Mouse (Mus musculus) intestine, embryonic 16.5 days (tissue): ENCODE measurements around the gene Ccdc167. TPM values are rescaled to one million over a fixed set of nuclear protein-coding genes. Genes with fewer than 3 reads are reported as not detected.
A peak's percentile ranks its signal among the peaks of the same experiment; 100 is the strongest.

Experiments
- ATAC-seq: fragments of 200-750 bp; cut with Nextera tagmentation; 2 replicates; pipeline ENCODE4 v1.8.0; 2017; ENCODE audit warnings: moderate TSS enrichment, moderate library complexity
- H3K27ac ChIP-seq: fragments of 300-500 bp; sonication (generic); 2 replicates; pipeline ENCODE4 v1.5.1; 2014; ENCODE audit warnings: mild to moderate bottlenecking, low read length
- H3K27me3 ChIP-seq: fragments of 300-500 bp; sonication (generic); replicated peaks from 2 replicates; pipeline ENCODE4 v1.6.1; 2014; ENCODE audit warnings: low read length, control low read depth, mixed read lengths; ENCODE audit not compliant: control insufficient read depth, insufficient read depth
- H3K36me3 ChIP-seq: fragments of 300-500 bp; sonication (generic); 2 replicates; pipeline ENCODE4 v1.6.1; 2014; ENCODE audit warnings: low read length, control low read depth; ENCODE audit not compliant: control insufficient read depth, insufficient read depth
- H3K4me1 ChIP-seq: fragments of 300-500 bp; sonication (generic); 2 replicates; pipeline ENCODE4 v1.6.1; 2014; ENCODE audit warnings: low read length, control low read depth, mixed read lengths; ENCODE audit not compliant: control insufficient read depth, insufficient read depth
- H3K4me2 ChIP-seq: fragments of 300-500 bp; sonication (generic); 2 replicates; pipeline ENCODE4 v1.6.1; 2014; ENCODE audit warnings: low read depth, low read length, control low read depth
- H3K4me3 ChIP-seq: fragments of 300-500 bp; sonication (generic); 2 replicates; pipeline ENCODE4 v1.5.1; 2014; ENCODE audit warnings: mild to moderate bottlenecking, low read length
- H3K9ac ChIP-seq: fragments of 300-500 bp; sonication (generic); 2 replicates; pipeline ENCODE4 v1.6.1; 2014; ENCODE audit warnings: low read depth, low read length
- H3K9me3 ChIP-seq: fragments of 300-500 bp; sonication (generic); 2 replicates; pipeline ENCODE4 v1.6.1; 2016; ENCODE audit warnings: low read length, control low read depth; ENCODE audit not compliant: control insufficient read depth
- WGBS: fragments of 180-500 bp; shearing (Covaris S2); extraction: QIAGEN DNeasy Blood & Tissue Kit; methylation state at CpG from one replicate; pipeline ENCODE4 v1.1.7; 2014; 5-methylcytosine and 5-hydroxymethylcytosine counted together
- polyA plus RNA-seq: library from polyadenylated mRNA; unstranded; fragments of >200 nt; fragmentation: Nextera tagmentation; extraction: Ambion mirVana; gene quantifications from 2 replicates; pipeline ENCODE4 v1.2.1, GENCODE M21; 2015

The Ccdc167 gene
- polyA plus RNA-seq: 10.2 and 12.4 TPM in 2 replicates

- WGBS: 5% methylated on average over 41 of the region's 41 CpGs
- H3K9ac ChIP-seq: peak within 1 kb of the TSS; percentile 72
- peaks cover 18% of the 10 kb centered on the region for H3K4me1 ChIP-seq
- peak within 1 kb of the TSS; percentile 76 for H3K4me2 ChIP-seq
- H3K27me3 ChIP-seq: no peaks in the 10 kb centered on the region
- H3K9me3 ChIP-seq: no peaks in the 10 kb centered on the region
- H3K27ac ChIP-seq: peak within 1 kb of the TSS; percentile 21; the same call in 1 of the 2 replicates
- H3K36me3 ChIP-seq: no peaks in the 10 kb centered on the region
- H3K4me3 ChIP-seq: peak within 1 kb of the TSS; percentile 63
- ATAC-seq: peak; percentile 96
These were observed at the start of gene Ccdc167 for GRCm38 (mm10) chr17:29716732-29717445. TSS of gene Ccdc167 (minus strand) at chr17:29717044.

- 85% methylated on average over 9 of the region's 9 CpGs for WGBS
- no peak overlapping the region for H3K4me2 ChIP-seq
- ATAC-seq: no peak
- H3K36me3 ChIP-seq: no peaks in the 10 kb centered on the region
- H3K27me3 ChIP-seq: no peaks in the 10 kb centered on the region
- no peaks in the 10 kb centered on the region for H3K9me3 ChIP-seq
- no peaks in the 10 kb centered on the region for H3K4me1 ChIP-seq
- H3K4me3 ChIP-seq: no peak overlapping the region
- no peak overlapping the region for H3K9ac ChIP-seq
- H3K27ac ChIP-seq: no peak overlapping the region
These were observed 48.5 kb upstream of the Ccdc167 start for GRCm38 (mm10) chr17:29765380-29765779.

- Histone ChIP-seq H3K27ac (no peak overlapping the region), H3K4me1 (no peaks in the 10 kb centered on the region), H3K4me2 (no peak overlapping the region), H3K36me3 (no peaks in the 10 kb centered on the region), H3K9ac (no peak overlapping the region), H3K27me3 (no peaks in the 10 kb centered on the region), H3K4me3 (no peak overlapping the region), H3K9me3 (no peaks in the 10 kb centered on the region)
- no peak for ATAC-seq
- 70% methylated on average over 8 of the region's 8 CpGs for WGBS
These were observed 45.7 kb upstream of the Ccdc167 start for GRCm38 (mm10) chr17:29762551-29762950.

GRCm38 (mm10) chr17:29761938-29762337 lies 45.1 kb upstream of the Ccdc167 start:
- H3K27me3 ChIP-seq: no peaks in the 10 kb centered on the region
- no peak overlapping the region for H3K4me3 ChIP-seq
- no peaks in the 10 kb centered on the region for H3K4me1 ChIP-seq
- no peak overlapping the region for H3K9ac ChIP-seq
- no peak overlapping the region for H3K4me2 ChIP-seq
- WGBS: 77% methylated on average over 9 of the region's 9 CpGs
- H3K9me3 ChIP-seq: no peaks in the 10 kb centered on the region
- ATAC-seq: no peak
- no peaks in the 10 kb centered on the region for H3K36me3 ChIP-seq
- H3K27ac ChIP-seq: no peak overlapping the region

GRCm38 (mm10) chr17:29760404-29761375 lies 43.8 kb upstream of the Ccdc167 start:
- Histone ChIP-seq H3K4me1 (peaks cover 5% of the 10 kb centered on the region; the same call in 1 of the 2 replicates), H3K4me2 (no peak overlapping the region), H3K9me3 (no peaks in the 10 kb centered on the region), H3K4me3 (no peak overlapping the region), H3K9ac (no peak overlapping the region), H3K27ac (no peak overlapping the region), H3K27me3 (no peaks in the 10 kb centered on the region), H3K36me3 (no peaks in the 10 kb centered on the region)
- WGBS: 73% methylated on average over 20 of the region's 21 CpGs
- no peak for ATAC-seq

- Histone ChIP-seq H3K4me3 (no peak overlapping the region), H3K27ac (no peak overlapping the region), H3K4me2 (no peak overlapping the region), H3K4me1 (peaks cover 5% of the 10 kb centered on the region; the same call in 1 of the 2 replicates), H3K9ac (no peak overlapping the region), H3K27me3 (no peaks in the 10 kb centered on the region), H3K9me3 (no peaks in the 10 kb centered on the region), H3K36me3 (no peaks in the 10 kb centered on the region)
- 77% methylated on average over 19 of the region's 19 CpGs for WGBS
- no peak for ATAC-seq
These were observed 43.1 kb upstream of the Ccdc167 start for GRCm38 (mm10) chr17:29759963-29760362.

- no peak overlapping the region for H3K4me2 ChIP-seq
- H3K4me1 ChIP-seq: peaks cover 5% of the 10 kb centered on the region; the same call in 1 of the 2 replicates
- H3K9me3 ChIP-seq: no peaks in the 10 kb centered on the region
- no peak overlapping the region for H3K4me3 ChIP-seq
- H3K9ac ChIP-seq: no peak overlapping the region
- H3K36me3 ChIP-seq: no peaks in the 10 kb centered on the region
- WGBS: 49% methylated on average over 10 of the region's 10 CpGs
- H3K27ac ChIP-seq: no peak overlapping the region
- no peak; the same call in 1 of the 2 replicates for ATAC-seq
- no peaks in the 10 kb centered on the region for H3K27me3 ChIP-seq
These were observed 39.5 kb upstream of the Ccdc167 start for GRCm38 (mm10) chr17:29756381-29756780.

GRCm38 (mm10) chr17:29754510-29754909 lies 37.7 kb upstream of the Ccdc167 start:
- WGBS: 67% methylated on average over 4 of the region's 4 CpGs
- Histone ChIP-seq H3K4me3 (no peak overlapping the region), H3K9me3 (no peaks in the 10 kb centered on the region), H3K27ac (no peak overlapping the region), H3K9ac (no peak overlapping the region), H3K36me3 (no peaks in the 10 kb centered on the region), H3K4me1 (peaks cover 9% of the 10 kb centered on the region; the same call in 1 of the 2 replicates), H3K4me2 (no peak overlapping the region), H3K27me3 (no peaks in the 10 kb centered on the region)
- no peak for ATAC-seq

GRCm38 (mm10) chr17:29747466-29747865 lies 30.6 kb upstream of the Ccdc167 start:
- H3K4me2 ChIP-seq: no peak overlapping the region
- no peak for ATAC-seq
- no peaks in the 10 kb centered on the region for H3K36me3 ChIP-seq
- WGBS: 66% methylated on average over 6 of the region's 6 CpGs
- H3K27ac ChIP-seq: no peak overlapping the region
- 0 out of 2 replicates have a peak, but pooled peaks cover 4% of the 10 kb centered on the region for H3K4me1 ChIP-seq
- no peaks in the 10 kb centered on the region for H3K27me3 ChIP-seq
- H3K4me3 ChIP-seq: no peak overlapping the region
- H3K9me3 ChIP-seq: no peaks in the 10 kb centered on the region
- no peak overlapping the region for H3K9ac ChIP-seq
